Mouse (Mus musculus): ENCODE data around the gene Tenm4. TPM values are rescaled to one million over a fixed set of nuclear protein-coding genes. Genes with fewer than 3 reads are reported as not detected.

Gene Tenm4
- total RNA-seq, 2 experiments from 2014 or later: 111 to 131 TPM

- no peak for DNase-seq (ENCODE audit: low spot score in 2 of 2)
- Histone ChIP-seq H3K27ac (peak overlapping the region; percentile 48; the same call in 1 of the 2 replicates), H3K4me3 (no peak overlapping the region)
- TF ChIP-seq CTCF (conservative IDR thresholded peaks at IDR 0.05): no peak
These were observed 59.1 kb downstream of the Tenm4 start for GRCm38 (mm10) chr7:96230006-96230719.

- no peak for DNase-seq (ENCODE audit: low spot score in 2 of 2)
- Histone ChIP-seq H3K4me3 (no peak overlapping the region), H3K27ac (peak overlapping the region; percentile 48; the same call in 1 of the 2 replicates)
- TF ChIP-seq CTCF (conservative IDR thresholded peaks at IDR 0.05): no peak
These were observed 59.7 kb downstream of the Tenm4 start for GRCm38 (mm10) chr7:96230720-96231241.

- no peak overlapping the region for H3K4me3 ChIP-seq
- TF ChIP-seq CTCF (conservative IDR thresholded peaks at IDR 0.05): no peak
- DNase-seq (ENCODE audit: low spot score in 2 of 2): no peak
- no peak overlapping the region for H3K27ac ChIP-seq
These were observed 64.8 kb downstream of the Tenm4 start for GRCm38 (mm10) chr7:96235847-96236246.

- DNase-seq (ENCODE audit: low spot score in 2 of 2): no peak
- Histone ChIP-seq H3K27ac (no peak overlapping the region), H3K4me3 (no peak overlapping the region)
- TF ChIP-seq CTCF (conservative IDR thresholded peaks at IDR 0.05): no peak
These were observed 69.6 kb downstream of the Tenm4 start for GRCm38 (mm10) chr7:96240661-96241060.

GRCm38 (mm10) chr7:96242328-96243185 is 71.5 kb downstream of the Tenm4 start:
- H3K27ac ChIP-seq: no peak overlapping the region
- H3K4me3 ChIP-seq: no peak overlapping the region
- TF ChIP-seq CTCF (conservative IDR thresholded peaks at IDR 0.05): no peak
- DNase-seq (ENCODE audit: low spot score in 2 of 2): no peak

GRCm38 (mm10) chr7:96244796-96245195 is 73.8 kb downstream of the Tenm4 start:
- no peak for DNase-seq (ENCODE audit: low spot score in 2 of 2)
- Histone ChIP-seq H3K4me3 (no peak overlapping the region), H3K27ac (no peak overlapping the region)
- TF ChIP-seq CTCF (conservative IDR thresholded peaks at IDR 0.05): no peak

GRCm38 (mm10) chr7:96259630-96260029 is 88.6 kb downstream of the Tenm4 start:
- TF ChIP-seq CTCF (conservative IDR thresholded peaks at IDR 0.05): no peak
- Histone ChIP-seq H3K4me3 (no peak overlapping the region), H3K27ac (no peak overlapping the region)
- DNase-seq (ENCODE audit: low spot score in 2 of 2): no peak

- TF ChIP-seq CTCF (conservative IDR thresholded peaks at IDR 0.05): no peak
- H3K27ac ChIP-seq: no peak overlapping the region
- no peak for DNase-seq (ENCODE audit: low spot score in 2 of 2)
- H3K4me3 ChIP-seq: no peak overlapping the region
These were observed 91.1 kb downstream of the Tenm4 start for GRCm38 (mm10) chr7:96262182-96262581.

GRCm38 (mm10) chr7:96265941-96266340 is 94.9 kb downstream of the Tenm4 start:
- no peak overlapping the region for H3K4me3 ChIP-seq
- H3K27ac ChIP-seq: no peak overlapping the region
- no peak for TF ChIP-seq CTCF (conservative IDR thresholded peaks at IDR 0.05)
- DNase-seq (ENCODE audit: low spot score in 2 of 2): no peak

GRCm38 (mm10) chr7:96267266-96267665 is 96.2 kb downstream of the Tenm4 start:
- Histone ChIP-seq H3K4me3 (no peak overlapping the region), H3K27ac (no peak overlapping the region)
- DNase-seq (ENCODE audit: low spot score in 2 of 2): no peak
- TF ChIP-seq CTCF (conservative IDR thresholded peaks at IDR 0.05): no peak

GRCm38 (mm10) chr7:96270684-96271083 is 99.6 kb downstream of the Tenm4 start:
- no peak for DNase-seq (ENCODE audit: low spot score in 2 of 2)
- no peak overlapping the region for H3K27ac ChIP-seq
- no peak for TF ChIP-seq CTCF (conservative IDR thresholded peaks at IDR 0.05)
- no peak overlapping the region for H3K4me3 ChIP-seq

GRCm38 (mm10) chr7:96272068-96272467 is 101.0 kb downstream of the Tenm4 start:
- no peak overlapping the region for H3K4me3 ChIP-seq
- H3K27ac ChIP-seq: no peak overlapping the region
- DNase-seq (ENCODE audit: low spot score in 2 of 2): no peak
- no peak for TF ChIP-seq CTCF (conservative IDR thresholded peaks at IDR 0.05)

GRCm38 (mm10) chr7:96274486-96274885 is 103.4 kb downstream of the Tenm4 start:
- Histone ChIP-seq H3K27ac (no peak overlapping the region), H3K4me3 (no peak overlapping the region)
- 0 out of 2 replicates have a peak, but pooled peaks have one; percentile 7 for TF ChIP-seq CTCF (conservative IDR thresholded peaks at IDR 0.05)
- DNase-seq (ENCODE audit: low spot score in 2 of 2): no peak
